Mouse (Mus musculus) adrenal gland, postnatal 10 days (tissue): ENCODE results near the gene Ttbk1. TPM values are rescaled to one million over a fixed set of nuclear protein-coding genes. Genes with fewer than 3 reads are reported as not detected.

Source experiments
- DNase-seq: peaks from one replicate; pipeline ENCODE4 v3.0.0; 2021; ENCODE audit warnings: mixed read lengths
- total RNA-seq, 2 experiments: library from RNA; stranded (reverse); gene quantifications; 2 replicates each; pipeline ENCODE4 v1.2.3; 2021

Gene Ttbk1
- total RNA-seq, 2 experiments from 2014 or later: 1.2 to 2.2 TPM

GRCm38 (mm10) chr17:46476601-46477000 is 10.9 kb downstream of the Ttbk1 start:
- DNase-seq: no peak

- no peak for DNase-seq
Observed at GRCm38 (mm10) chr17:46467830-46468229, 19.6 kb downstream of the Ttbk1 start.

- DNase-seq: peak; percentile 68
Observed at GRCm38 (mm10) chr17:46462226-46462625, 25.2 kb downstream of the Ttbk1 start.

DNA sequence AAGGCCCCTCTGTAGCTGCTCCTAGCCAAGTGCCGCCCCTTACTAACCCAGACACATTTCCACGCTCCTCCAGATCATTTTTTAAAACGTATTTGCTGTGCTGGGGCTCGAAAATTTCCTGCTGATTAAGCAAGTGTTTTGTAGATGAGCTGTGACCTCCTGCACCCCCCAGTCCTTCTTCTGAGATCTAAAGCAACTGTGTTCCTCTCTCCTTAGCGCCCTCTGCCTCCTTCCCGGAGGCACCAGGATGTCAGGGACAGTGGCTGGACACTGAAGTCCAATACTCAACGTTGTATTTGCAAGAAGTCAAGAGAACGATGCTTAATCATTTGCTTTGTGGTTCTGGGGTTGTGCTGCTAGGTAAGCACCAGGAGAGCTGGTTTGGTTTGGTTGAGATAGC is 26.1 kb downstream of the Ttbk1 start:
- DNase-seq: peak; percentile 26

DNA sequence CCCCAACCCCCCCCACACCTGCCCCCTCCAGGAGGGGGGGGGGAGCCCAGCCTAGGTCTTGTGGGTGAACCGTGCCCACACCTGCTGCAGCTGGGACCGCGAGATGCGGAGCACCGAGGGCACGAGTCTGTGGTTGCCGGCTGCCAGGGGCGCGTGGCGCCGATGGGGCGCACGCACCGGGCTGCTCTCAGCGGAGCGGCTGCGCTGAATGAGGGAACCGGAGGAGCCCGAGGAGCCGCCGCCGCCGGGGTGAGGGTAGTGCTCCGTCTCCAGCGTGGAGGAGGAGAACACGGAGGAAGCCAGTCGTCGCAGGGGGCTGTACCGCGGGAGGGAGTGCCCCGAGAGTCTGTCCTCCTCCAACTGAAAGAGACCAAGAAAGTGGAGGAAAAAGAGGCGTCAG is 26.8 kb downstream of the Ttbk1 start:
- peak; percentile 16 for DNase-seq

DNA sequence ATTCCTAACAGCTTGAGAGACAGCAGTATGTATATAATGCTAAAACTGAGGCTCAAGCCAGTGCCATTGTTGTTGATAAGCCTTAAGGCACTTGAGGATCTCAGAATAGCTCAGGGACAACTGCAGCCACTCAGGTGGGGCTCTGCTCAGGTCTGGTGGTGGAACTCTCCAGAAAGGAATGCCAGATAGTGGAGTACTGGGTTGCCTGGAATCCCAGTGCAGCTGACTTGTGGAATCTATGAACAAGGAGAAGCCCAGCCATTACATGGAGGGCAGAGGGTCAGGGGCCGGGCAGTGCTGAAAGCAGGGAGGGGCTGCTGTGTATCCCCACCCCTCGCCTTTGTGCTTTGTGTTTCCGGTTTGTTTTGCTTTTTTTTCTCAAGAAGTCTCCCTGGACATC is 29.0 kb downstream of the Ttbk1 start:
- no peak for DNase-seq

DNA sequence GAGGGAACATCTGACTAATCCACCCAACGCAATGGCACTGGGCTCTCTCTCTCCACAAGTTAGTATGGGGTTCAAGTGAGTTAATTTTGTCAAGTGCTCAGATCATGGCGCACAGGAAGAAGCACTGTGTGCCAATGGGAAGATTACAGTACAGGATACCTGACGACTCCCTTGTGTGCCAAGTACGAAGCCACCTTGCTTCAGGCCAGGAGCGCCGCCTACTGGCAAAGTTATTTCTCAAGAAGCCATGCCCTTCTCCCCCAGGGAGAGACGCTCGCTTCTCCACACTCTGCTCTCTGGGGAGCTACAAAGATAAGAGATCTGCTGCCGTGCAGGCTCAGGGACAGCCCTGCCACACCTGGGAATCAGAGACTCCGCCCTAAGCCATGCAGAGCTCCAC is 29.7 kb downstream of the Ttbk1 start:
- DNase-seq: peak; percentile 75

- peak; percentile 53 for DNase-seq
Observed at GRCm38 (mm10) chr17:46455110-46455691, 32.3 kb downstream of the Ttbk1 start.

DNA sequence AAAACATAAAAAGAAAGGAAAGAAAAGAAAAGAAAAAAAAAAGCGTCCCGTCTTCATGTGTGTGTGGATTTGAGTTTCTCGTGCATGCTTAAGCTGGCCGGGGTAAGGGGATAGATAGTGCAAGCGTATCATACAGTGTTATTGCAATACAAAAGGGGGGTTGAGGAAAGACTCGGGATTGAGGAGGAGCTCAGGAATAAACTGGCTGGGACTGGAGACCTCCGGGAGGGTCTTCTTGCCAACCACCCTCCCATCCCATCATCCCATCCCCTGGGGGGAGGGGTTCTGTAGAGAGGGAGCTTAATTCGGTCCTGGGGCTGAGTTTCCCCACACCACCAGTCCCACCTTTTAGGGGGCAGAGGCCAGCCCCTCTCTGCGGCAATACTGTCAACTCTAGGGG is 32.9 kb downstream of the Ttbk1 start:
- DNase-seq: no peak

DNA sequence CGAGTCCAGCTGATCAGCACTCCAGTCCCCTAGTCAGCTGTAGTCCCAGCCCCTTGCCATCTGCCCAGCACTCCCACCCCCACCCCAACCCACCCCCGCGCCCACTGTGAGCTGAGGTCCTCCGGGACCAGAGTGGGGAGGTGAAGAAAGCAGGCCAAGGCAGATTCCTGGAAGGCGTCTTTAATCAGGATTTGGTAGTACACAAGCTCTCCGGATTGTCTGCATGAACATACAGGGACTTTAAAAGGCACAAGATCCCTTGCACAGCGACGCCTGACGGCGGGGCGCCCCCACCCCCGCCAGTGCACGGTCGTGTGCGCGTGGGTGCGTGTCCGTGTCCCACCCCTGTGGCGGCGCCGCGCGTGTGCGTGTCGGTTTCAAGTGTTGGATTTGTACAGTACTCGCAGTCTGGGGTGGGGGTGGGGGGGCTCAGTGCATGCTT is 33.5 kb downstream of the Ttbk1 start:
- no peak for DNase-seq

DNA sequence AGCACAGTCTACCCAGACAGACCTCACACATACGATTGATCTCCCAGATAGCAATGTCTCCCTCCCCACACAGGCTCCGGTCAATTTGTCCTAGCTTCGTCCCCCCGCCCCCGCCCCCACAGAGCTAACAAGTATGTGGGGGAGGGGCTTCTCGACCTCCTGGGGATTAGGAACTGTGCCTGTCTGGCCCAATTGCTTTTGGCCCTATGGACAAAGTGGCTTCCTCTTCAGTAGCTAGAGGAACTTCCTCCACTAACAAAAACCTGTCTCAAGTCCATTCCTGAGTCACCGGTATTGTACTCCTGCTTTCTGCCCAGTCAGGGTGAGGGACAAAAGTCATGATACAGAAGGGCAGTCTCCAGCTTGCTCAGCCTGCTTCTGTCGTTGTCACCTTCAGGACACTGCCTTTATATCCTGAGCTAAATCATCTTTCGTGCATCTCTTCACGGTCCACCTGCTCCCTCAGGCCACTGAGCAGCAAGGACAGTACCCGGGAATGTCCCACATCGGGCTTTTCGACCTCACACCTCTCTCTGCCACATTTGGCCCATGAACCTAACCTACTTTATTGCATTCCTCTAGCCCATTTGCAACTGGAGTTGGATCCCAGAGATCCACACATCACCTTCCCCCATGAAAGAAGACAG is 34.0 kb downstream of the Ttbk1 start:
- DNase-seq: no peak

DNA sequence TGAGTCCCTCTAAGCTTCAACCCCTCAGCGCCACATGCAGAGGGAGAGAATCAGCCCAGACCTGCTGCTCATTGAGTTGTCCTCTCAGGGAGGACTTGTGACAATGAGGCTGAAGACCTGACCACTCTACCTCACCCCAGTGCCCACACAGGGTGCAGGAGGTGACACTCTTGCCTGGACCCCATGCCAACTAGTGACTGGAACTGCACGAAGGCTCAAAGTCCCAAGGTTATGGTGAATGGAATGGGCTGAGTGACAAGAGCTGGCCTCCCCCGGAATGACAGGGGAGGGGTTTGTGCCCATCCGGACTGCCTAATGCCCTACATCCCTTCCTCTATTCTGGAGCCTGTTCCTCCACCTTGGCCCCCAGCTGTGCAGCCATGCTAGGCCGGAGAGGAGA is 34.8 kb downstream of the Ttbk1 start:
- DNase-seq: no peak

DNA sequence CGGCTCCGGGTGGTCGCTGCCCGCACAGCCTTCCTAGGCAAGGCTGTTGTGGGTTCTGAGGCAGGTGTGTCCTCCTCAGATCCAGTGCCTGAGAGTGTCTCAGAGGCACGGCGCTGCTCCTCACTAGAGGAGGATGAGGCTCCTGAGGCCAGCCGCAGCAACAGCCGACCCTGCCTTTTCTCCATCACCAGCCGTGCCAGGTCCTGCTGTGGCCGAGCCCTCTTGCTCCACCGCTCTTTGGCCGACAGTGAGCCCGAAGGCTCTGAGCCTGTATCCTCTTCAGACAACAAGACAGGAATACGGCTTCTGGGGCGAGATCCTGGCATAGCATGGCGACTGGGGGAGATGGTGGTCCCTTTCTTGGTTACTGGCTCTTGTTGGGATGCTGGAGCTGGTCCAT is 41.2 kb downstream of the Ttbk1 start:
- DNase-seq: no peak

GRCm38 (mm10) chr17:46444839-46445579 is 42.5 kb downstream of the Ttbk1 start:
- DNase-seq: no peak

DNA sequence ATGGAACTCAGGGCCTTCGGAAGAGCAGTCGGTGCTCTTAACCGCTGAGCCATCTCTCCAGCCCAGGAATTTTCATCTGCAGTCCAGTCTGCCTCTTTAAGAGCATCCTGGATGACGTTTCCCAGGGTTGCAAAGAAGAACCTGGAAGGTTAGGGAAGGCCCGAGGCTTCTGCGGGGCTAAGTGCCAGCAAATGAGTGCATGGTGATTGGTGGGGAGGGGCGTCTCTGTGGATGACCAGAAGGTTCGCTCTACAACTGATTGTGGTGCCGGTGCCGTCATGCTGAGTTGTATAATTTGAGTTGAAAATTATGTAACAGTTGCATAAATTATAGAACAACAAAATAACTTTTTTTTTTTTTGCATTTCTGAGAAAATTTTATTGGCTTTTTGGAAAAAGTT is 48.3 kb downstream of the Ttbk1 start:
- no peak for DNase-seq

GRCm38 (mm10) chr17:46438298-46438873 is 49.1 kb downstream of the Ttbk1 start, which contains the start of gene Slc22a7:
TSS of gene Slc22a7 (minus strand) at chr17:46438457.
- DNase-seq: no peak

DNA sequence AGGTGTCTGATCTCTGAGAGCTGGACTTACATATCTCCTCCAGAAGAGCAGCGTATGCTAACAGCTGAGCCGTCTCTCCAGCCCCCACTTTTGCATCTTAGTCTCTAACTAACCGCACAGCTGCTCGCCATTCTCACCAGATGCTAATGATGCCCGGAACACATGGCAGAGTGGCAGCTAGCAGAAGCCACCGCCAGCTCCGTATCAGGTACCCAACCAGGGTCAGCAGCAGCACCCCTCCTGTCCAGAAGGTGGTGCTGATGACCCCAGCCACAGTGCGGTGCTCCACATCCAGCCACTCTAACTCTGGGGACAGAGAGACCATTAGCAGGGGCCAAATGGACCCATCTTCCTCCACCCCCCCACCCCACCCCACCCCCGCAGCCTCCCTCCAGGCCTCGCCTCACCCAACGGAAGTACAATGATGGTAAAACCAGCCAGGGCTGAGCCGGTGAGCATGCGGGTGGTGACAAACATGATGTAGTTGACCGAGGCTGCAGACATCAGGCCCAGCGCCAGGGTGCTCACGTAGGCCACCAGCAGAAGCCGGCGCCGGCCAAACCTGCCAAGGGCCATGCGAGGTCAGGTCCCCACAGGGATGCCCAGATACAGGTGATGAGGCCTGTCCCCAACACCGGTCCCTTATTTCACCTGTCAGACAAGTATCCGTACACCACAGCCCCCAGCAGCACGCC is 50.7 kb downstream of the Ttbk1 start:
- peak; percentile 49 for DNase-seq

DNA sequence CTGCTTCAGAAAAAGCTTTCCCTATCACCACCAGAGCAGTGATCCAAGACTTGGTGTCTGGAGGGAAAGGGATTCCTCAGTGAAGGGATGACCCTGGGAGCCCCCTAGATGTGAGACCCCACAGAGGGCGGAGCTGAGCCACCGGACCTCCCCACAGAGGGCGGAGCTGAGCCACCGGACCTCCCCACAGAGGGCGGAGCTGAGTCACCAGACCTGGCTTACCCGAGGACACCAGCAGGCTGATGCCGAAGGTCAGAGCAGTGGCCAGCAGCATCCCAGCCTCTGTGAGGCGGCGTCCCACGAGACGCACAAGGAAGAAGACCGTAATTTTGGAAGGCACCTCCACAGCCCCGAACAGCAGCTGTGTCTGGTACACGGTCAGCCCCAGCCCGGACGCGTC is 53.8 kb downstream of the Ttbk1 start:
- peak; percentile 65 for DNase-seq

GRCm38 (mm10) chr17:46428761-46429414 is 58.6 kb downstream of the Ttbk1 start, which contains the start of gene Crip3:
TSS of gene Crip3 (plus strand) at chr17:46428926.
- DNase-seq: peak; percentile 57

DNA sequence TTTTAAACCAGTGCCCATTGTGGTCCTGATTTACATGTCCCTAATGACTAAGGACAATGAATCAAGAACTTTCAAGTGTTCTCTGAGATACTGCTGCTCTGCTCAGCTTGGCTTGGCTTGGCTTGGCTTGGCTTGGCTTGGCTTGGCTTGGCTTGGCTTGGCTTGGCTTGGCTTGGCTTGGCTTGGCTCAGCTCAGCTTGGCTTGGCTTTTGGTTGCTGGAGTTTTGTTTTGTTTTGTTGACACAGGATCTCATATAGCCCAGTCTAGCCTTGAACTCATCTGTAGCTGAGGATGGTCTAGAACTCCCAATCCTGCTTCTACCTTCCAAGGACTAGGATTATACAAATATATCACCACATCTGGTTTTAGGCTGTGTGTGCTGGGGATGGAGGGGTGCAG is 61.0 kb downstream of the Ttbk1 start:
- DNase-seq: peak; percentile 31

GRCm38 (mm10) chr17:46419717-46420116 is 67.8 kb downstream of the Ttbk1 start:
- DNase-seq: no peak

- peak; percentile 33 for DNase-seq
Observed at GRCm38 (mm10) chr17:46418628-46419027, 68.8 kb downstream of the Ttbk1 start.
